Mouse (Mus musculus) hindbrain, embryonic 16.5 days (tissue): ENCODE measurements around the gene Heg1. TPM values are rescaled to one million over a fixed set of nuclear protein-coding genes. Genes with fewer than 3 reads are reported as not detected.

Experiments used
- ATAC-seq: fragments of 200-750 bp; cut with Nextera tagmentation; 2 replicates; pipeline ENCODE4 v1.8.0; 2017; ENCODE audit warnings: moderate TSS enrichment, moderate library complexity
- H3K27ac ChIP-seq: fragments of 300-500 bp; sonication (generic); 2 replicates; pipeline ENCODE4 v1.5.1; 2014; ENCODE audit warnings: low read depth, mild to moderate bottlenecking, control low read depth, low read length, moderate library complexity
- H3K27me3 ChIP-seq: fragments of 300-500 bp; sonication (generic); replicated peaks from 2 replicates; pipeline ENCODE4 v1.6.1; 2014; ENCODE audit warnings: low read length; ENCODE audit not compliant: control insufficient read depth, insufficient read depth
- H3K36me3 ChIP-seq: fragments of 300-500 bp; sonication (generic); 2 replicates; pipeline ENCODE4 v1.6.1; 2014; ENCODE audit warnings: mild to moderate bottlenecking, low read length, moderate library complexity, mixed read lengths; ENCODE audit not compliant: control insufficient read depth, insufficient read depth
- H3K4me1 ChIP-seq: fragments of 300-500 bp; sonication (generic); 2 replicates; pipeline ENCODE4 v1.6.1; 2014; ENCODE audit warnings: low read depth, low read length; ENCODE audit not compliant: control insufficient read depth, insufficient read depth
- H3K4me2 ChIP-seq: fragments of 300-500 bp; sonication (generic); 2 replicates; pipeline ENCODE4 v1.6.1; 2014; ENCODE audit warnings: mild to moderate bottlenecking, low read length, control low read depth, moderate library complexity
- H3K4me3 ChIP-seq: fragments of 300-500 bp; sonication (generic); 2 replicates; pipeline ENCODE4 v1.5.1; 2014; ENCODE audit warnings: mild to moderate bottlenecking, low read length, control low read depth, moderate library complexity
- H3K9ac ChIP-seq: fragments of 300-500 bp; sonication (generic); 2 replicates; pipeline ENCODE4 v1.6.1; 2014; ENCODE audit warnings: low read depth, mild to moderate bottlenecking, control low read depth, low read length, moderate library complexity
- H3K9me3 ChIP-seq: fragments of 300-500 bp; sonication (generic); 2 replicates; pipeline ENCODE4 v1.6.1; 2014; ENCODE audit warnings: mild to moderate bottlenecking, low read length, moderate library complexity; ENCODE audit not compliant: control insufficient read depth
- WGBS: fragments of 180-500 bp; shearing (Covaris S2); extraction: QIAGEN DNeasy Blood & Tissue Kit; methylation state at CpG from one replicate; pipeline ENCODE4 v1.1.7; 2014; 5-methylcytosine and 5-hydroxymethylcytosine counted together
- polyA plus RNA-seq: library from polyadenylated mRNA; unstranded; fragments of >200 nt; fragmentation: Nextera tagmentation; extraction: Ambion mirVana; gene quantifications from 2 replicates; pipeline ENCODE4 v1.2.1, GENCODE M21; 2015

Gene Heg1
- polyA plus RNA-seq, 1 experiment from 2014 or later: 7.2 TPM

GRCm38 (mm10) chr16:33755293-33755692, 71.1 kb downstream of the Heg1 start:
- H3K4me3 ChIP-seq: no peak overlapping the region
- no peak overlapping the region for H3K9ac ChIP-seq
- H3K9me3 ChIP-seq: no peaks in the 10 kb centered on the region
- H3K27me3 ChIP-seq: no peaks in the 10 kb centered on the region
- ATAC-seq: no peak
- H3K4me1 ChIP-seq: no peaks in the 10 kb centered on the region
- H3K36me3 ChIP-seq: no peaks in the 10 kb centered on the region
- 74% methylated on average over 8 of the region's 8 CpGs for WGBS
- no peak overlapping the region for H3K27ac ChIP-seq
- H3K4me2 ChIP-seq: no peak overlapping the region

GRCm38 (mm10) chr16:33755961-33756360, 71.8 kb downstream of the Heg1 start:
- Histone ChIP-seq H3K4me2 (no peak overlapping the region; the same call in 1 of the 2 replicates), H3K36me3 (no peaks in the 10 kb centered on the region), H3K4me3 (no peak overlapping the region), H3K9ac (no peak overlapping the region), H3K27ac (no peak overlapping the region), H3K4me1 (no peaks in the 10 kb centered on the region), H3K27me3 (no peaks in the 10 kb centered on the region), H3K9me3 (no peaks in the 10 kb centered on the region)
- 62% methylated on average over 16 of the region's 16 CpGs for WGBS
- no peak for ATAC-seq

GRCm38 (mm10) chr16:33756396-33756795, 72.2 kb downstream of the Heg1 start:
- H3K4me3 ChIP-seq: no peak overlapping the region
- no peak overlapping the region for H3K27ac ChIP-seq
- WGBS: 64% methylated on average over 6 of the region's 6 CpGs
- H3K4me2 ChIP-seq: no peak overlapping the region
- ATAC-seq: no peak
- no peaks in the 10 kb centered on the region for H3K4me1 ChIP-seq
- no peak overlapping the region for H3K9ac ChIP-seq
- H3K27me3 ChIP-seq: no peaks in the 10 kb centered on the region
- no peaks in the 10 kb centered on the region for H3K36me3 ChIP-seq
- H3K9me3 ChIP-seq: no peaks in the 10 kb centered on the region

GRCm38 (mm10) chr16:33759207-33759606, 75.0 kb downstream of the Heg1 start:
- Histone ChIP-seq H3K27ac (no peak overlapping the region), H3K9ac (no peak overlapping the region), H3K36me3 (no peaks in the 10 kb centered on the region), H3K4me1 (no peaks in the 10 kb centered on the region), H3K4me3 (no peak overlapping the region), H3K27me3 (no peaks in the 10 kb centered on the region), H3K4me2 (no peak overlapping the region), H3K9me3 (no peaks in the 10 kb centered on the region)
- no peak for ATAC-seq
- WGBS: 97% methylated on average over 7 of the region's 7 CpGs

GRCm38 (mm10) chr16:33760542-33760941, 76.4 kb downstream of the Heg1 start:
- no peak for ATAC-seq
- Histone ChIP-seq H3K9me3 (no peaks in the 10 kb centered on the region), H3K27me3 (no peaks in the 10 kb centered on the region), H3K4me1 (no peaks in the 10 kb centered on the region), H3K9ac (no peak overlapping the region), H3K27ac (no peak overlapping the region), H3K36me3 (no peaks in the 10 kb centered on the region), H3K4me3 (no peak overlapping the region), H3K4me2 (peak overlapping the region; percentile 31)
- whole genome bisulfite sequencing: 39% methylated on average over 5 of the region's 5 CpGs

- H3K4me3 ChIP-seq: no peak overlapping the region
- H3K27ac ChIP-seq: no peak overlapping the region
- no peaks in the 10 kb centered on the region for H3K27me3 ChIP-seq
- 51% methylated on average over 11 of the region's 11 CpGs for WGBS
- H3K9ac ChIP-seq: no peak overlapping the region
- ATAC-seq: no peak
- H3K4me2 ChIP-seq: peak overlapping the region; percentile 31
- no peaks in the 10 kb centered on the region for H3K4me1 ChIP-seq
- H3K9me3 ChIP-seq: no peaks in the 10 kb centered on the region
- H3K36me3 ChIP-seq: no peaks in the 10 kb centered on the region
Observed at GRCm38 (mm10) chr16:33760996-33761395, 76.8 kb downstream of the Heg1 start.

GRCm38 (mm10) chr16:33764501-33765193, 80.5 kb downstream of the Heg1 start:
- Histone ChIP-seq H3K9me3 (no peaks in the 10 kb centered on the region), H3K27me3 (no peaks in the 10 kb centered on the region), H3K27ac (no peak overlapping the region), H3K9ac (no peak overlapping the region), H3K4me2 (peak overlapping the region; percentile 30), H3K4me3 (no peak overlapping the region), H3K36me3 (no peaks in the 10 kb centered on the region), H3K4me1 (no peaks in the 10 kb centered on the region)
- WGBS: 30% methylated on average over 12 of the region's 12 CpGs
- ATAC-seq: peak; percentile 81

GRCm38 (mm10) chr16:33765477-33765876, 81.3 kb downstream of the Heg1 start:
- no peak for ATAC-seq
- Histone ChIP-seq H3K4me3 (no peak overlapping the region), H3K27ac (no peak overlapping the region), H3K36me3 (no peaks in the 10 kb centered on the region), H3K4me2 (no peak overlapping the region), H3K4me1 (no peaks in the 10 kb centered on the region), H3K27me3 (no peaks in the 10 kb centered on the region), H3K9me3 (no peaks in the 10 kb centered on the region), H3K9ac (no peak overlapping the region)
- 98% methylated on average over 2 of the region's 2 CpGs for WGBS

GRCm38 (mm10) chr16:33766309-33766708, 82.1 kb downstream of the Heg1 start:
- ATAC-seq: no peak

More at GRCm38 (mm10) chr16:33766309-33766708, 82.1 kb downstream of the Heg1 start:
- Histone ChIP-seq H3K27me3 (no peaks in the 10 kb centered on the region), H3K4me1 (no peaks in the 10 kb centered on the region), H3K9ac (no peak overlapping the region), H3K9me3 (no peaks in the 10 kb centered on the region), H3K27ac (no peak overlapping the region), H3K36me3 (no peaks in the 10 kb centered on the region), H3K4me2 (no peak overlapping the region), H3K4me3 (no peak overlapping the region)
- 87% methylated on average over 12 of the region's 12 CpGs for WGBS
